Mouse (Mus musculus) myocyte (in vitro differentiated cells): ENCODE results near the gene Polr2c. TPM values are rescaled to one million over a fixed set of nuclear protein-coding genes. Genes with fewer than 3 reads are reported as not detected.

ENCODE experiments used
- H3K27me3 ChIP-seq: one replicate; pipeline ENCODE4 v1.6.1; 2011; ENCODE audit not compliant: control insufficient read depth, insufficient read depth, insufficient read length
- H3K36me3 ChIP-seq: one replicate; pipeline ENCODE4 v1.6.1; 2011; ENCODE audit not compliant: control insufficient read depth, insufficient read depth
- H3K4me2 ChIP-seq: one replicate; pipeline ENCODE4 v1.6.1; 2011; ENCODE audit warnings: low read depth, control low read depth
- H3K4me3 ChIP-seq: one replicate; pipeline ENCODE4 v1.5.1; 2011; ENCODE audit warnings: mild to moderate bottlenecking, control low read depth, moderate library complexity
- H3K79me2 ChIP-seq: one replicate; pipeline ENCODE4 v1.6.1; 2011; ENCODE audit not compliant: control insufficient read depth, insufficient read depth
- H3ac ChIP-seq: one replicate; pipeline ENCODE4 v1.6.1; 2011; ENCODE audit not compliant: control insufficient read depth, insufficient read length
- CEBPB ChIP-seq: IDR thresholded peaks from 2 replicates; pipeline ENCODE4 v1.6.1; 2011; ENCODE audit warnings: mild to moderate bottlenecking, moderate library complexity; ENCODE audit not compliant: poor library complexity, insufficient read depth, severe bottlenecking
- E2F4 ChIP-seq: IDR thresholded peaks from one replicate; pipeline ENCODE4 v1.6.1; 2011; ENCODE audit warnings: mild to moderate bottlenecking, control low read depth, moderate library complexity; ENCODE audit not compliant: insufficient read depth
- MAX ChIP-seq: IDR thresholded peaks from one replicate; pipeline ENCODE4 v1.6.1; 2011; ENCODE audit warnings: low read depth, mild to moderate bottlenecking, control low read depth
- MYOD1 ChIP-seq, 3 experiments: IDR thresholded peaks; one replicate each; pipeline ENCODE4 v1.6.1; 2011; ENCODE audit warnings: control low read depth in 2 of 3, low read depth in 2 of 3, mild to moderate bottlenecking in 2 of 3, moderate library complexity in 1 of 3; ENCODE audit not compliant: insufficient read length in 2 of 3, control insufficient read depth in 1 of 3
- MYOG ChIP-seq, 3 experiments: IDR thresholded peaks; one replicate each; pipeline ENCODE4 v1.6.1; 2011; ENCODE audit warnings: control low read depth in 2 of 3, low read depth in 2 of 3, mild to moderate bottlenecking in 2 of 3; ENCODE audit not compliant: insufficient read length in 2 of 3, control insufficient read depth in 1 of 3, insufficient read depth in 1 of 3
- POLR2A ChIP-seq: IDR thresholded peaks from one replicate; pipeline ENCODE4 v1.6.1; 2011; ENCODE audit warnings: low read depth, mild to moderate bottlenecking, control low read depth, moderate library complexity; ENCODE audit not compliant: insufficient read length
- POLR2AphosphoS2 ChIP-seq: IDR thresholded peaks from one replicate; pipeline ENCODE4 v1.6.1; 2011; ENCODE audit warnings: low read depth, control low read depth; ENCODE audit not compliant: insufficient read length
- REST ChIP-seq: IDR thresholded peaks from one replicate; pipeline ENCODE4 v1.6.1; 2011; ENCODE audit warnings: mild to moderate bottlenecking, control low read depth, moderate library complexity; ENCODE audit not compliant: insufficient read depth, insufficient read length
- SRF ChIP-seq: IDR thresholded peaks from one replicate; pipeline ENCODE4 v1.6.1; 2011; ENCODE audit warnings: low read depth; ENCODE audit not compliant: control insufficient read depth, insufficient read length
- TCF12 ChIP-seq: IDR thresholded peaks from one replicate; pipeline ENCODE4 v1.6.1; 2011; ENCODE audit warnings: mild to moderate bottlenecking, control low read depth; ENCODE audit not compliant: poor library complexity, insufficient read depth, severe bottlenecking
- TCF3 ChIP-seq: IDR thresholded peaks from one replicate; pipeline ENCODE4 v1.6.1; 2011; ENCODE audit warnings: low read depth, control low read depth; ENCODE audit not compliant: insufficient read length
- USF1 ChIP-seq: IDR thresholded peaks from one replicate; pipeline ENCODE4 v1.6.1; 2011; ENCODE audit warnings: low read depth, mild to moderate bottlenecking, control low read depth, moderate library complexity
- polyA plus RNA-seq: library from polyadenylated mRNA; unstranded; fragments of >200 nt; fragmentation: generic; extraction: Trizol; gene quantifications from one replicate; pipeline ENCODE4 v1.2.1, GENCODE M21; 2012; ENCODE audit warnings: missing spikeins

Gene Polr2c
- polyA plus RNA-seq, 1 experiment, result 102 TPM

DNA sequence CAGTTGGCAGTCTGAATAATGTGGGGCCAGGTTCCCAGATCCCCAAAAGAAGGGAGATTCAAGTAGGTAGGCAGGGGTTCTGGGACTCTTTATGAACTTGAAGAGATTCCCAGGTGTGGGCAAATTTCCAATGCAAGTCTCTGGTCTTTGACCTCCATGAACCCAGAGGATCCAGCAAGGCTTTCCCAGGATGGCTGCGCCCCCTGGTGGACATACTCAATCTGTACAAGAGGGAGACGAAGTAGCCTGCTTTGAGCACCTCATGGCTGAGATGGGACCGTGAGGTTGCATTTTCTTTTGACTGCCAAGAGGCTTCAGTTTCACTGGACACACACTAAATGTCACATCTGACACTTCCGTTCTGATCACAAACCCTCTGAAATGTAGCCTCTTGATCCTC is 51.6 kb downstream of the Polr2c start:
- no peak overlapping the region for H3K4me2 ChIP-seq
- H3ac ChIP-seq, result no peak overlapping the region
- no peak overlapping the region for H3K4me3 ChIP-seq
- no peak for TF ChIP-seq POLR2AphosphoS2
- no peak for TF ChIP-seq MYOG (IDR thresholded peaks at IDR 0.05; ENCODE audit: control insufficient read depth in 1 of 3, insufficient read depth in 1 of 3, insufficient read length in 2 of 3, low read depth in 2 of 3)
- TF ChIP-seq MYOD1 (IDR thresholded peaks at IDR 0.05; ENCODE audit: control insufficient read depth in 1 of 3, insufficient read length in 2 of 3, low read depth in 2 of 3), result no peak
- no peak for TF ChIP-seq MAX
- no peak for TF ChIP-seq TCF3
- no peak for TF ChIP-seq REST
- TF ChIP-seq E2F4, result no peak
- TF ChIP-seq SRF, result no peak
- TF ChIP-seq CEBPB, result no peak
- no peak for TF ChIP-seq TCF12
- no peak for TF ChIP-seq POLR2A
- TF ChIP-seq USF1, result no peak
- H3K36me3 ChIP-seq, result peaks cover 12% of the 10 kb centered on the region
- no peaks in the 10 kb centered on the region for H3K27me3 ChIP-seq
- H3K79me2 ChIP-seq, result no peaks in the 10 kb centered on the region

DNA sequence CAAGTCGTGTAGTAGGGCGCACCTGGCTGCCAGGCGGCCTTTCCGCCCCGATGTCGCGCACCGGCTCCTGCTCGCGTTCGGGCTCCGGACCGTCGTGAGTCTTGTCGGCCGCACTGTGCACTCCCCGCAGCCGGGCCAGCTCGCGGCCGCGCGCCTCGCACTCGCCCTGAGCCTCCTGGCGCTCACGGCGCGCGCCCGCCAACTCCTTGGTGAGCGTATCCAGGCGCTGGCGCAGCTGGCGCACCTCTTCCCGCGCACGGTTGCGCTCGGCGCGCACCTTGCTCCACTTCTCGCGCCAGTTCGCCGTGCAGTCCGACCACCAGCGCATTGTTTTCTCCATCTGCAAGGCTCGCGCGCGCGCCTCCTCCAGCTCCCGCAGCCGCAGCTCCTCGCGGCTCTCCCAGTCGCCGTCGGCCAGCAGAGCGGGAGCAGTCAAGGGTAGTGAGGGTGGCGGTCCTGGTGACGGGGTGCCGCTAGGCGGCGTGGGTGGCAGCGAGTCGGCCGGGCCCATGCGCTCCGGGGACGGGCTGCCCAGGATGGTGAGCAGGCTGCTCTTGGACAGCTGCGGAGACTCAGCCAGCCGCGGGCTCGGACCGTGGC is 55.9 kb downstream of the Polr2c start:
- H3K36me3 ChIP-seq, result peaks cover 12% of the 10 kb centered on the region
- no peak overlapping the region for H3K4me3 ChIP-seq
- peaks cover 17% of the 10 kb centered on the region for H3K79me2 ChIP-seq

DNA sequence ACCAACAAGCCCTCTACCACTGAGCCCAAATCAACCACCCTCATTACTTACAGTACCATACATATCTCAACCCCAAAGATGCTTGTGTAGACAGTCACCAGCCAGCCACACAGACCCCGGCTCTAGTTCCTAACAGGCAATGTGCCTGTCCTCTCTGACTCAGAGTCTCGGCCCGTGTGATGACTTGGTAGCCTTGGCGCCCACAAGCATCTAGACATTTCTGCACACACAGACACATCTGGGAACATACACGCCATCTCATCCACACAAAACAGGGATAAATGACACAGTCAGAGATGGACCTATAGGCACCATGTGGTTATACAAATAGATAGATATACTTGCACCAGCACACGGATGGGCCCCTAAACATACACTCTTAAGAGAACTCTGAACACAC is 57.0 kb downstream of the Polr2c start:
- Histone ChIP-seq H3K36me3 (peaks cover 9% of the 10 kb centered on the region), H3ac (no peak overlapping the region), H3K79me2 (peaks cover 17% of the 10 kb centered on the region), H3K4me3 (no peak overlapping the region), H3K27me3 (no peaks in the 10 kb centered on the region), H3K4me2 (peak overlapping the region; percentile 53)
- TF ChIP-seq MYOD1 (IDR thresholded peaks at IDR 0.05; ENCODE audit: control insufficient read depth in 1 of 3, insufficient read length in 2 of 3, low read depth in 2 of 3) (no peak), POLR2AphosphoS2 (no peak), USF1 (no peak)

More for the DNA sequence above, 55.9 kb downstream of the Polr2c start:
- no peak overlapping the region for H3K4me2 ChIP-seq
- TF ChIP-seq TCF12 (no peak), MAX (no peak), TCF3 (no peak), USF1 (no peak), CEBPB (no peak), MYOD1 (IDR thresholded peaks at IDR 0.05; ENCODE audit: control insufficient read depth in 1 of 3, insufficient read length in 2 of 3, low read depth in 2 of 3) (no peak), SRF (no peak), MYOG (IDR thresholded peaks at IDR 0.05; ENCODE audit: control insufficient read depth in 1 of 3, insufficient read depth in 1 of 3, insufficient read length in 2 of 3, low read depth in 2 of 3) (no peak), REST (no peak), POLR2A (no peak), E2F4 (no peak), POLR2AphosphoS2 (no peak)
- no peak overlapping the region for H3ac ChIP-seq
- H3K27me3 ChIP-seq, result no peaks in the 10 kb centered on the region

DNA sequence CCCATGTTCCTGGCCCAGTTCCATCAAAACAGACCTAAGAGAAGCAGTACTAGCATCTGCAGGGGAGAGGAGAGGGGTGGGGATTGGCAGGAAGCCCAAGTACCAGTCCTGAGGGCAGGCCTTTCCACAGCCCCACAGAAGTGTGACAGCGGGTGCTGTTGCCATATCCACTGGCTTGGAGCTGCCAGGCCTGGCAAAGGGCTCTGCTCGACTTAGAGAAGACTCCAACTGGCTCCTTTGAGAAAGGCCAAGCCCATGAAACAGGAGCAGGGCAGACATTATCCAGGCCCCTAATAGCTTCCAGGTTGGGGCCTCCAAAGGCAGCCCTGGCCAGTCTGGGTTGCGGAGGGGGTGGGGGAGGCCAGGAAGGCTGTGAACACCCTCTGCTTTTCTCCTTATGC is 57.5 kb downstream of the Polr2c start:
- Histone ChIP-seq H3K79me2 (peaks cover 17% of the 10 kb centered on the region), H3K27me3 (no peaks in the 10 kb centered on the region)

DNA sequence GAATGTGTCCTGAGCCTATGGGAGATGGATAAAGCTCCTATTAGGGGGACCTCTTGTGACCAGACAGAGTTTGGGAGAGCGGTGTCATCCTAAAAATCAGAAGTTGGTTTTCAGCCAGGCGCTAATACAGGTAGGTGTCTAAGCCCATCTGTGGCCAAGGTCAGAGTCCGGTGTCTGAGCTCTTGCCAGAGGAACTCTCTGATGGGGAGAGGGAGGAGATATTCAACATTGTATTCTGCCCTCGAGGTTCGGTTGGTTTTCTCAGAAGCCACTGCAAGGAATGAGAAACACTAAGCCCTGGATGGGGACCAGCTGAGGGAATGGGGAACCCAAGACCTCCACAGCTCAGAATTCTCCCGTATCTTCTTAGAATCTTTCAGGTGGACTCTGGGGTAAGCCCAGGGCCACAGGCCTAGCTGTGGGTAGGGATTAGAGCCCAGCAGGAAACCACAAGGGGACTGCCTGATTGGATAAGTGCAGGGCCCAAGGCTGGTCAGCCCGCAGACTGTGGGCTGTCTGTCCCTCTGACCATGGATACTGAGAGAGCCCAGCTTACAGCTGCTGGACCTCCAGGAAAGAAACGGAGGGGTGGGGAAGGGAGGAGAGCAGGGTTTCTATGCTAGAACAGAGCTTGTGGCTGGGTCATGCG is 59.2 kb downstream of the Polr2c start:
- Histone ChIP-seq H3K4me2 (peak overlapping the region; percentile 81), H3K4me3 (peak overlapping the region; percentile 44), H3ac (peak overlapping the region; percentile 7), H3K79me2 (peaks cover 17% of the 10 kb centered on the region), H3K27me3 (no peaks in the 10 kb centered on the region), H3K36me3 (peaks cover 6% of the 10 kb centered on the region)
- no peak for TF ChIP-seq MYOG (IDR thresholded peaks at IDR 0.05; ENCODE audit: control insufficient read depth in 1 of 3, insufficient read depth in 1 of 3, insufficient read length in 2 of 3, low read depth in 2 of 3)
- no peak for TF ChIP-seq REST
- TF ChIP-seq POLR2AphosphoS2, result no peak
- no peak for TF ChIP-seq MYOD1 (IDR thresholded peaks at IDR 0.05; ENCODE audit: control insufficient read depth in 1 of 3, insufficient read length in 2 of 3, low read depth in 2 of 3)
- no peak for TF ChIP-seq CEBPB
- no peak for TF ChIP-seq TCF12
- no peak for TF ChIP-seq POLR2A
- TF ChIP-seq USF1, result no peak
- no peak for TF ChIP-seq MAX
- no peak for TF ChIP-seq TCF3
- TF ChIP-seq SRF, result no peak
- TF ChIP-seq E2F4, result no peak

More for the DNA sequence above, 57.5 kb downstream of the Polr2c start:
- Histone ChIP-seq H3K4me3 (no peak overlapping the region), H3ac (no peak overlapping the region), H3K4me2 (peak overlapping the region; percentile 53), H3K36me3 (peaks cover 6% of the 10 kb centered on the region)
- no peak for TF ChIP-seq SRF
- no peak for TF ChIP-seq TCF3
- no peak for TF ChIP-seq POLR2A
- no peak for TF ChIP-seq MAX
- TF ChIP-seq MYOG (IDR thresholded peaks at IDR 0.05; ENCODE audit: control insufficient read depth in 1 of 3, insufficient read depth in 1 of 3, insufficient read length in 2 of 3, low read depth in 2 of 3), result no peak
- no peak for TF ChIP-seq MYOD1 (IDR thresholded peaks at IDR 0.05; ENCODE audit: control insufficient read depth in 1 of 3, insufficient read length in 2 of 3, low read depth in 2 of 3)
- no peak for TF ChIP-seq TCF12
- TF ChIP-seq E2F4, result no peak
- TF ChIP-seq POLR2AphosphoS2, result no peak
- no peak for TF ChIP-seq REST
